Mouse (Mus musculus): ENCODE results near the gene Ppcdc. TPM values are rescaled to one million over a fixed set of nuclear protein-coding genes. Genes with fewer than 3 reads are reported as not detected.

Ppcdc gene
- polyA plus RNA-seq (2015; fragmentation: Nextera tagmentation; extraction: Ambion mirVana) = 24.0 and 25.5 TPM in 2 replicates

DNA sequence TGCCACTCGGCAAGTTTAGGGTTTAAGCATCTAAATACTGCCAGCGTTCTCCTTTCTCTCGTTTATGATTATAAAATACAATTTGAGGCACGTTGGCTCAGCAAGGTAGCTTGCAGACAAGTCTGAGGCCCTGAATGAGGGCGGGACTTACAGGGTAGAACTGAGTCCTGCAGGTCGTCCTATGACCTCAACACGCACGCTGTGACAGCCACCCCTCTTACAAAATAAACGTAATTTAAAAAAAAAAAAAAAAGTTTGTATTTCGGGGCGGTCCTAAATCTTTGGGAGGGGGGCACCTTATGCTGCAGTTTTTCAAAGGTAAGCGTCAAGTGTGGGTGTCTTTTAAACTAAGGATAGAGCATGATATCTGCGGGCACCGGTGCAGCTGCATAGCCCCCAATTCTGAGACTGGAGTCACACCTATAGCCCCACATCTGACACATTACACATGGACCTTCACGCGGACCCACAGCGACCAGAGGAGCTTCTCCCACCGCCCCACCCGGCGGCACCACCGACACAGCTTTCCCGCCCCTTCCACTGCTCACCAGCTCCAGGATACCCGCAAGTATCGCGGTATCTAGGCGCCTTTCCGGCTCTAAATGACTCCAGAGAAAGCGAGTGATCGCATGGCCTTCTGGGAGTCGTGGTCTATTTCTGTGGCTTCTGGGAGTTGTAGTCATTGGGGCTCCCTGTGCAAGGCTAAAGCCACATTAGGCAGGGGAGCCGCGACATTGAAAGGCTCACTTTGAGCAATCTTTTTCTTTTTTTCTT is at the start of gene Ppcdc:
TSS of gene Ppcdc (minus strand) at position 603 of the 774 bp plus-strand sequence.
- peak within 1 kb of the TSS; percentile 70 for H3K9ac ChIP-seq (ENCODE audit: low read depth, low read length)
- H3K4me2 ChIP-seq (ENCODE audit: low read length) = peak within 1 kb of the TSS; percentile 65
- peaks cover 18% of the 10 kb centered on the region for H3K36me3 ChIP-seq (ENCODE audit: control insufficient read depth, insufficient read depth, low read length)
- ATAC-seq = peak; percentile 97
- H3K27me3 ChIP-seq (ENCODE audit: control insufficient read depth, insufficient read depth, low read depth, low read length) = no peaks in the 10 kb centered on the region
- WGBS = 2% methylated on average over 32 of the region's 32 CpGs
- H3K4me1 ChIP-seq (ENCODE audit: control insufficient read depth, insufficient read depth, low read length) = peaks cover 6% of the 10 kb centered on the region
- peak within 1 kb of the TSS; percentile 60 for H3K27ac ChIP-seq (ENCODE audit: low read length)
- peak within 1 kb of the TSS; percentile 42 for H3K4me3 ChIP-seq (ENCODE audit: low read depth, low read length)
- H3K9me3 ChIP-seq (replicated peaks; ENCODE audit: control insufficient read depth, low read length, poor library complexity, severe bottlenecking) = no peaks in the 10 kb centered on the region

DNA sequence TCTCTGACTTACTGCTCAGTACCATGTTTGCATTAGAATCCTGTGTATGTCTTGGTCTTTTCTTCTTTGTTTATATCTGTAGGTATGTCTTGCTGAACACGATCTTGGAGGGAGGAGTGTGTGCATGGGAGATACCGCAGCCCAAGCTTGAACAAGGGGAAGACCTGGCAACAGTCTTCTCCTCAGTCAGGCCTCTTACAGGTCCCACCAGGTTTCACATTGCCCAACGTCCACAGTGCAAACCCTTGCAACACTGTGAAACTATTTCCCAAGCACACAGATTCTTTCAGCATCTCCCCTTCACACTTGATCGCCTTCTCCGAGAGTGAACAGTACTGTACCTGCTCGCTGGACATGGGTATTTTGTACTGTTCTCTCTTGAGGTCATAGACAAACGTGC is 47.9 kb upstream of the Ppcdc start:
- ATAC-seq = no peak
- 83% methylated on average over 7 of the region's 7 CpGs for WGBS
- Histone ChIP-seq H3K9me3 (replicated peaks; ENCODE audit: control insufficient read depth, low read length, poor library complexity, severe bottlenecking) (no peaks in the 10 kb centered on the region), H3K27me3 (ENCODE audit: control insufficient read depth, insufficient read depth, low read depth, low read length) (no peaks in the 10 kb centered on the region), H3K27ac (ENCODE audit: low read length) (no peak overlapping the region), H3K9ac (ENCODE audit: low read depth, low read length) (no peak overlapping the region), H3K4me3 (ENCODE audit: low read depth, low read length) (no peak overlapping the region), H3K4me2 (ENCODE audit: low read length) (no peak overlapping the region), H3K4me1 (ENCODE audit: control insufficient read depth, insufficient read depth, low read length) (no peaks in the 10 kb centered on the region), H3K36me3 (ENCODE audit: control insufficient read depth, insufficient read depth, low read length) (no peaks in the 10 kb centered on the region)

DNA sequence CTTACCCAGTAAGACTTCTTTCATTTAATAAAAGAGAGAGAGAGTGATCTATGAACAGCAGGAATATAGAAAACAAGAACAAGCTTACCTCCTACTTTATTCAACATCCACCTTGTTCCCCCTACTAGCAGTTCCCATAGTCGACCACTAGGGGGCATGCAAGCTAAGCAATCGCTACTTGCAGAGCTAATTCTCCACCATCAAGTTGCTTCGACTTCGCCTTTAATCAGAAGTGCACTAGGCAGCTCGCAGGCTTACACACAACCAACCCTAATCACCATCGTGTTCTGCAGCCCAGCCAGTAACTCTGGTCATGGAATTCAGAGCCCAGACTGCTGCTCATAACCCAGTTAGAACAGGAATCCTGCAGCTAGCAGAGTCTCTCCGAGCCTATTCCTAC is 45.9 kb upstream of the Ppcdc start:
- ATAC-seq = peak; percentile 72
- Histone ChIP-seq H3K9ac (ENCODE audit: low read depth, low read length) (no peak overlapping the region), H3K4me3 (ENCODE audit: low read depth, low read length) (no peak overlapping the region), H3K4me1 (ENCODE audit: control insufficient read depth, insufficient read depth, low read length) (no peaks in the 10 kb centered on the region), H3K9me3 (replicated peaks; ENCODE audit: control insufficient read depth, low read length, poor library complexity, severe bottlenecking) (no peaks in the 10 kb centered on the region), H3K27me3 (ENCODE audit: control insufficient read depth, insufficient read depth, low read depth, low read length) (no peaks in the 10 kb centered on the region), H3K4me2 (ENCODE audit: low read length) (no peak overlapping the region; the same call in 1 of the 2 replicates), H3K27ac (ENCODE audit: low read length) (no peak overlapping the region), H3K36me3 (ENCODE audit: control insufficient read depth, insufficient read depth, low read length) (no peaks in the 10 kb centered on the region)
- 12% methylated on average over 7 of the region's 7 CpGs for WGBS

DNA sequence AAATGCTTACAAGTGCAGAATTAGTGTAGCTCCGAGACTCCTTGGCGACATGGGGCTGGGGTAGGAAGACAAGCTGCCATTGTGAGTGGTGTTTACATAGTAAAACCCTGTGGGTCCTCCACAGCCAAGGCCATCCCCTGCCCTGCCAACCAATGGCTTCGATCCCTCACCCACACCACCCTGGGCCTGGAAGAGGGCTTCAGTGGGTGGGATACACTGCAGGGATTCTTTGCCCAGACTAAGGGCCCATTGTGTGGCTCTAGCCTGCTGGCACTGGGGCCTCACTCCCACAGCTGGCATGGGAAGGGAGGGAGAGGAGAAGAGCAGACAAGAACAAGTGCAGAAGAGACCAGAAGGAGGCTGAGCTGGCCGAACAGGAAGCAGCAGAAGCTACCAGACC is 29.0 kb upstream of the Ppcdc start:
- H3K27me3 ChIP-seq (ENCODE audit: control insufficient read depth, insufficient read depth, low read depth, low read length) = no peaks in the 10 kb centered on the region
- WGBS = 62% methylated on average over 4 of the region's 4 CpGs
- peaks cover 25% of the 10 kb centered on the region for H3K4me1 ChIP-seq (ENCODE audit: control insufficient read depth, insufficient read depth, low read length)
- H3K9ac ChIP-seq (ENCODE audit: low read depth, low read length) = no peak overlapping the region
- H3K27ac ChIP-seq (ENCODE audit: low read length) = no peak overlapping the region
- H3K36me3 ChIP-seq (ENCODE audit: control insufficient read depth, insufficient read depth, low read length) = no peaks in the 10 kb centered on the region
- H3K4me2 ChIP-seq (ENCODE audit: low read length) = no peak overlapping the region; the same call in 1 of the 2 replicates
- H3K4me3 ChIP-seq (ENCODE audit: low read depth, low read length) = no peak overlapping the region
- no peaks in the 10 kb centered on the region for H3K9me3 ChIP-seq (replicated peaks; ENCODE audit: control insufficient read depth, low read length, poor library complexity, severe bottlenecking)
- ATAC-seq = no peak

DNA sequence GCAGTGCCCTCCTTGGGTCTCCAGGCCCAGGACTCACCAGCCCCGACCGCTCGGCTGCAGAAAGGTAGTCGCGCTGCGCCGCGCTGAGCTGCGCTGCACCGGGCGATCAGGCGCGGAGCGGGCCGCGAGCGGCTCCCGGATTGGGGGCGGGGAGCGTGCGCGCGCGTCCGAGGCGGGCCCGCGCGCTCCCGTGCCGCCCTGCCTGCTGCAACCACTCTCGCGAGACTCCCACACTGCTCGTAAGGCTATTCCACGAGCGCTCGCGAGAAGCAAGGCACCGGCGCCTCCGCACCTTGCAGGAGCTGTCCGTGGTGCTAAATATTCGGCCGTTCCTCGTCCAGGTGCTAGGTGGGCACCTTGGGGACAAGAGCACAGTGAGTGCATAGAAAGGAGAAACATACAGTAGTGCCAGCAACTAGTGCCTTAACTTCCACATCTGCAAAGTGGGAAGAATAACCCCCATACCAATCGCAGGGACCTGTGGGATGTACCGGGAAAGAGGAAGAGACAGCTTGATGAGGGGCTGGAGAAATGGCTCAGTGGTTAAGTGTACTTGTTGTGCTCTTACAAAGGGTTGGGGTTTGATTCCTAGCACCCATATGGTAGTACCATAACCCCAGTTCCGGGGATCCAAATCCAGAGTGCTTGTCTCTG is 28.1 kb upstream of the Ppcdc start, which contains the start of gene Scamp5:
TSS of gene Scamp5 (minus strand) at position 165 of the 654 bp plus-strand sequence.
- peak; percentile 95 for ATAC-seq
- no peaks in the 10 kb centered on the region for H3K36me3 ChIP-seq (ENCODE audit: control insufficient read depth, insufficient read depth, low read length)
- H3K27ac ChIP-seq (ENCODE audit: low read length) = peak within 1 kb of the TSS; percentile 94
- 2% methylated on average over 48 of the region's 48 CpGs for whole genome bisulfite sequencing
- peaks cover 25% of the 10 kb centered on the region for H3K4me1 ChIP-seq (ENCODE audit: control insufficient read depth, insufficient read depth, low read length)
- H3K27me3 ChIP-seq (ENCODE audit: control insufficient read depth, insufficient read depth, low read depth, low read length) = no peaks in the 10 kb centered on the region
- peak within 1 kb of the TSS; percentile 81 for H3K4me3 ChIP-seq (ENCODE audit: low read depth, low read length)
- peak within 1 kb of the TSS; percentile 84 for H3K4me2 ChIP-seq (ENCODE audit: low read length)
- H3K9me3 ChIP-seq (replicated peaks; ENCODE audit: control insufficient read depth, low read length, poor library complexity, severe bottlenecking) = no peaks in the 10 kb centered on the region
- peak within 1 kb of the TSS; percentile 95 for H3K9ac ChIP-seq (ENCODE audit: low read depth, low read length)

DNA sequence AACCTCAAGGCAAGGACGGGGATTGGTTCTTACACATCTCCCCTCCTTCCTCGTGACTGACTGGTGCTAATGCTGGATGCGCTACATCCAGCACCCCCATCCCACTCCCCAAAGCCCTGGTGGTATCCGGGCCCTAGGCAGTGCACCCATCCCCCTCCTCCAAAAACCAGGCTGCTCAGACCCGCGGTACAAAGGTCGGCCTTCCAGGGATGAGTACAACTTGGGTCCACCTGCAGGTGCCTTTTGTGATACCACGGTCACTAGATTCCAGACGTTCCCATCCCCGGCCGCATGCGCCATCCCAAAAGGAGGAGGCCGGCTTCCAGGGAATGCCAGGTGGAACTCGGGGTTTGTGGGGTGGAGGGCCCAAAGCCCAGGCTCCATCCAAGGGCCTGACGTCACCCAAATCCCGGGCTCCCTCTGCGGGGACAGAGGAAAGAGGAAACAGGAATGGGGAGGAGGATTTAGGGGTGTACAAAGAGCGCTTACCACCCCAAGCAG is 27.4 kb upstream of the Ppcdc start:
- peak overlapping the region; percentile 95 for H3K9ac ChIP-seq (ENCODE audit: low read depth, low read length)
- no peaks in the 10 kb centered on the region for H3K36me3 ChIP-seq (ENCODE audit: control insufficient read depth, insufficient read depth, low read length)
- H3K27ac ChIP-seq (ENCODE audit: low read length) = peak overlapping the region; percentile 94
- peaks cover 25% of the 10 kb centered on the region for H3K4me1 ChIP-seq (ENCODE audit: control insufficient read depth, insufficient read depth, low read length)
- no peaks in the 10 kb centered on the region for H3K27me3 ChIP-seq (ENCODE audit: control insufficient read depth, insufficient read depth, low read depth, low read length)
- WGBS = 0% methylated on average over 18 of the region's 18 CpGs
- no peaks in the 10 kb centered on the region for H3K9me3 ChIP-seq (replicated peaks; ENCODE audit: control insufficient read depth, low read length, poor library complexity, severe bottlenecking)
- peak overlapping the region; percentile 81 for H3K4me3 ChIP-seq (ENCODE audit: low read depth, low read length)
- peak overlapping the region; percentile 84 for H3K4me2 ChIP-seq (ENCODE audit: low read length)
- ATAC-seq = peak; percentile 77

DNA sequence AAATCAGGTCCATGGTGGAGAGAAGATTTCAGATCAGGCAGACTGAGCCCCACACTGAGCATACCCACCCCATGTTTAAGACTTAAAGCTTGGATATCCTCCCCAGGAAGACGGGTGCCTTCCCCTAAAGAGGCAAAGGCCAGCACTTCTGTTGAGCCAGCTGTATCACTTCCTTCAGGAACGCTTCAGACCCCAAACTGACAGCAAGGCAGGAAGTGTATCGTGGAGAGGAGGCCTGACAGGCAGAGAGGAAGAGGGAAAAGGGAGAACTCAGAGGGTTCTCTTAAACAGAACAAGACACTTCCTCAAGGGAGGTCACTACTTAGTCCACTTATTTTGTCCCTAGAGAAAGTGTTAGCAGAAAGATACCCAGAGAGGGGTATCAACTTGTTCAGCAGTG is 26.2 kb upstream of the Ppcdc start:
- H3K9me3 ChIP-seq (replicated peaks; ENCODE audit: control insufficient read depth, low read length, poor library complexity, severe bottlenecking) = no peaks in the 10 kb centered on the region
- 0 out of 2 replicates have a peak overlapping the region, but pooled peaks have one; percentile 95 for H3K9ac ChIP-seq (ENCODE audit: low read depth, low read length)
- H3K4me3 ChIP-seq (ENCODE audit: low read depth, low read length) = peak overlapping the region; percentile 81; the same call in 1 of the 2 replicates
- 0 out of 2 replicates have a peak, but pooled peaks cover 2% of the 10 kb centered on the region for H3K36me3 ChIP-seq (ENCODE audit: control insufficient read depth, insufficient read depth, low read length)
- H3K27ac ChIP-seq (ENCODE audit: low read length) = no peak overlapping the region
- no peaks in the 10 kb centered on the region for H3K27me3 ChIP-seq (ENCODE audit: control insufficient read depth, insufficient read depth, low read depth, low read length)
- ATAC-seq = no peak
- WGBS = 92% methylated on average over 3 of the region's 3 CpGs
- H3K4me2 ChIP-seq (ENCODE audit: low read length) = peak overlapping the region; percentile 84
- peaks cover 25% of the 10 kb centered on the region for H3K4me1 ChIP-seq (ENCODE audit: control insufficient read depth, insufficient read depth, low read length)

DNA sequence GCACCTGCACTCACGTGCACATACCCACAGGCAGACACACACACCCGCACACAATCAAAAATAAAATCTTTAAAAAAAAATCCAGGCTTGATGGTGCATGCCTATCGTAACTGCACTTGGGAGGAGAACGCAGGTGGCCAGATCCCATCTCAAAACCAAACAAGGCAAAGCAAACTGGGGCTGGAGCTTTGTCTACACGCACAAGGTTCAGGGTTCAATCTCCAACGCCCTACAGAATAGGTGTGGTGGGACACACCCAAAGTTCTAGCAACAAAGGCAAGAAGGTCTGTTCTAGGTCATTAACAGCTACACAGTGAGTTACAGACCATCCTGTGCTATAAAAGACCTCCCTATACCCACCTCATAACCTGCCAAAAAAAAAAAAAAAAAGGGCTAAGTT is 22.9 kb upstream of the Ppcdc start:
- 89% methylated on average over 6 of the region's 6 CpGs for WGBS
- H3K9ac ChIP-seq (ENCODE audit: low read depth, low read length) = no peak overlapping the region
- H3K9me3 ChIP-seq (replicated peaks; ENCODE audit: control insufficient read depth, low read length, poor library complexity, severe bottlenecking) = no peaks in the 10 kb centered on the region
- H3K36me3 ChIP-seq (ENCODE audit: control insufficient read depth, insufficient read depth, low read length) = 0 out of 2 replicates have a peak, but pooled peaks cover 2% of the 10 kb centered on the region
- no peak overlapping the region for H3K4me2 ChIP-seq (ENCODE audit: low read length)
- peaks cover 18% of the 10 kb centered on the region for H3K4me1 ChIP-seq (ENCODE audit: control insufficient read depth, insufficient read depth, low read length)
- no peak overlapping the region for H3K4me3 ChIP-seq (ENCODE audit: low read depth, low read length)
- H3K27ac ChIP-seq (ENCODE audit: low read length) = no peak overlapping the region
- ATAC-seq = no peak
- H3K27me3 ChIP-seq (ENCODE audit: control insufficient read depth, insufficient read depth, low read depth, low read length) = no peaks in the 10 kb centered on the region
